Mouse (Mus musculus) left cerebral cortex, postnatal 14 days (tissue): ENCODE results near the gene Nfib. TPM values are rescaled to one million over a fixed set of nuclear protein-coding genes. Genes with fewer than 3 reads are reported as not detected.

Experiments
- DNase-seq, 2 experiments: peaks; one replicate each; pipeline ENCODE4 v3.0.0; 2021 to 2022; ENCODE audit warnings: low spot score in 2 of 2, mixed read lengths in 1 of 2
- intact Hi-C: fragments of 180-260 bp; cut with DNase I; formaldehyde crosslinking; loops from one replicate; pipeline ENCODE4 v1.15.1; 2025
- total RNA-seq, 2 experiments: library from RNA; stranded (reverse); gene quantifications; 2 replicates each; pipeline ENCODE4 v1.2.3; 2021

The Nfib gene
- total RNA-seq, 2 experiments from 2014 or later: 94.4 to 100 TPM

- peak; percentile 47 to 54 for DNase-seq
- intact Hi-C loops: no loop called here
Observed at GRCm38 (mm10) chr4:82464051-82464632, 241.4 kb downstream of the Nfib start.

- intact Hi-C loops: no loop called here
- no peak for DNase-seq
Observed at GRCm38 (mm10) chr4:82463189-82463715, 242.3 kb downstream of the Nfib start.

- intact Hi-C loops: no loop called here
- no peak for DNase-seq
Observed at GRCm38 (mm10) chr4:82461676-82462075, 243.9 kb downstream of the Nfib start.

DNA sequence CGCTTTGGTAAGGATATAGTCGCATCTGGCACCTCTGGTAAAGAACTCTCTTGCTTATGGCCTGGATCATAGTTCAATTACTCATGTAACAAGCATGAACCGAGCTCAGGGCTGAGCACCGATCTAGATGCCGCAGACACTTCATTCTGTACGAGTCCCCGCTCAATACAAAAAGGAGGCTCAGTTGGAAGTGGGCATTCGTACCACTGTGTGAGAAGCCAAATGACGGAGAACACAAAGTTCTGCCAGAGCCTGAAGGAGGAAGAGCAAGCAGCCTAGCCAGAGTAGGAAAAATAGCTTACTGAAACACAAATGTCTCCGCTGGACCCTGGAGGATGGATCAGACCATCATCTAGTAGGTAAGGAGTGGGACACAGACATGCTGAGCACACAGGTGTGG lies 246.7 kb downstream of the Nfib start:
- no peak for DNase-seq
- intact Hi-C loops: no loop called here

GRCm38 (mm10) chr4:82456908-82457307 lies 248.6 kb downstream of the Nfib start:
- no peak for DNase-seq
- intact Hi-C loops: no loop called here

DNA sequence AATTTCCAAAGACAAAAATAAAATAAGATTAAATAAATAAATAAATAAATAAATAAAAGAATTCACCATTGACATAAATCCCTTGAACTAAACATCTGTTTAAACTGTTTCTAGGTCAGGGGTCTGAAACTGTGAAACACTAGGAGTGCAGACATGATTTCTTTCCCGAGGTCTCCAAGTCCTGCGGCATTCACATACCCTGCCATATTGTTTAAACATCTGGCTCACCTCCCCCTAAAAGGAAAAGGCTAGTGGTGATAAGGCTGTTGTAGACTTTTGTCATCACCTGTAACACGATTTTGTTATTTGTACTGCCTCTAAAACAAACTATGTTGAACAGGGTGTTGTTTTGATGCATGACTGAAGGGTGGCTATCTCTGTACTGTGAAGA lies 249.2 kb downstream of the Nfib start:
- intact Hi-C loops: no loop called here
- no peak for DNase-seq

- DNase-seq: no peak
- intact Hi-C loops: no loop called here
Observed at GRCm38 (mm10) chr4:82455617-82456322, 249.8 kb downstream of the Nfib start.

- no peak for DNase-seq
- intact Hi-C loops: no loop called here
Observed at GRCm38 (mm10) chr4:82454989-82455388, 250.6 kb downstream of the Nfib start.

DNA sequence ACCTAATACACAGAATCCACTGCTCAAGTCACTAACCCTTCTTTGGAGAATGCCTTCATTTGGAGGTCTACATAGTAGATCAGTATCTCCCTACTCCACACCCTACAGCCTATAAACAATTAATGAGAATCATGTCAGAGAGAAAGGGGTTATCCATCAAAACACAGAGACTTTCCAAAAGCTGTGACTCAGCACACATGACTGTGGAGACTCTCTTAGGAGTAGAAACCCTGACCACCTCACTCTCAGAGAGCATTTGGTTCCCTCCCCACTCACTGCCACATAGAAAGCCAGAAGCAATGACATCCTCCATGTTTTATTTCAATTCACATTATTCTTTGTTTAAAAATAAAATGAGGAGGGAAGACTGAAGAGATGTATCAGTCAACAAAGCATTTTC lies 252.2 kb downstream of the Nfib start:
- intact Hi-C loops: no loop called here
- no peak for DNase-seq

- no peak for DNase-seq
- intact Hi-C loops: no loop called here
Observed at GRCm38 (mm10) chr4:82452905-82453304, 252.6 kb downstream of the Nfib start.

GRCm38 (mm10) chr4:82447061-82447671 lies 258.4 kb downstream of the Nfib start:
- DNase-seq: peak; percentile 63 to 70
- intact Hi-C loops: no loop called here

DNA sequence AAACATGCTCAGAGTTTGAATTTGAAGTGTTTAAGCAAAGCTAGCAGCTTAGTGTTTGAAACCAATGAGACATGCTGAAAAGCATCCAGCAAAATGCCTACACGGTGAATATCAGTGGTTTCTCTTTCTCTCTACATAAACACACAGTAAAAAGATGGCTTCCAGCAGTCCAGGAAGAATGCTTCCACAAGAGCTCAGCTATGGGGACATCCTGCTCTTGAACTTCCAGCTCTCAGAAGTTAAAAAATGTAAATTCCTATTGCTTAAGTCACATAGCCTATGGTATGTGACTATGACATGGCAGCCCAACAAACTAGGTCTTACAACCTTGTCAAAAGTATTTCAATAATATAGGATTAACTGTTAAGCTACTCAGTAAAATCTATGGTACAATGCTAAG lies 261.5 kb downstream of the Nfib start:
- intact Hi-C loops: no loop called here

DNA sequence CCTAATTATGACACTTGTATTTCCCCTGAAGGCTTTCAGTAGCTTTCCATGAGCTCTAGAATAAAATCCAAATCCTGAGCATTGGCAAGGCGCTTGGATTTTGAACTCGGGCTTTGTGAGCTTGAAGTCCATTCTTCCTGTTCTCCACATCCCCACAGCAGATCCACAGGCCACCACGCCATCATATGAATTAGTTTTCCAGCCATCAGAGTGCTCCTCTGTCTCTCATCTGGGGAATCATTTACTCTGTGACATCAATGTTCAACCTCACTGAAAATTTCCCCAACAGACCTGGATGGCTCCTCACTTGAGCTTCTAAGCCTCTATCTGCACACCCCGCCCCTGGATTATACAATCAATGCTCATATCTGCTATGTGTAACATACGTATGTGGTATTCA lies 262.1 kb downstream of the Nfib start:
- intact Hi-C loops: no loop called here
- no peak for DNase-seq

More for the DNA sequence above, 261.5 kb downstream of the Nfib start:
- no peak for DNase-seq

- intact Hi-C loops: no loop called here
- no peak for DNase-seq
Observed at GRCm38 (mm10) chr4:82443003-82443402, 262.5 kb downstream of the Nfib start.

DNA sequence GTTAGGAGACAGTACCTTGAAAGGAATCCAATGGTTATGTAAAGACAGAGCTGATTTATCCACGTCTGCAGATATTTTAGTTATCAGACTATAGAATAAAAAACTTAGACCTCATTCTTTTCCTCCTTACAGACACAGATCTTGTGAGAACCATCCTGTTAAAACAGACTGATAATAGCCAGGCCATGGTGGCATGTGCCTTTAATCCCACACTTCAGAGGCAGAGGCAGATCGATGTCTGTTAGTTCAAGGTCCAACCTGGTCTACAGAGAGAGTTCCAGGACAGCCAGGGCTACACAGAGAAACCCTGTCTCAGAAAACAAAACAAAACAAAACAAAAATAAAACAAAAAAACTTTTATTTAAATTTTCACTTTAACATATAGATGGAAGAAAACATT lies 264.9 kb downstream of the Nfib start:
- intact Hi-C loops: no loop called here
- DNase-seq: no peak

GRCm38 (mm10) chr4:82439813-82440212 lies 265.7 kb downstream of the Nfib start:
- intact Hi-C loops: no loop called here
- DNase-seq: no peak

- no peak for DNase-seq
- intact Hi-C loops: no loop called here
Observed at GRCm38 (mm10) chr4:82438631-82439030, 266.9 kb downstream of the Nfib start.

DNA sequence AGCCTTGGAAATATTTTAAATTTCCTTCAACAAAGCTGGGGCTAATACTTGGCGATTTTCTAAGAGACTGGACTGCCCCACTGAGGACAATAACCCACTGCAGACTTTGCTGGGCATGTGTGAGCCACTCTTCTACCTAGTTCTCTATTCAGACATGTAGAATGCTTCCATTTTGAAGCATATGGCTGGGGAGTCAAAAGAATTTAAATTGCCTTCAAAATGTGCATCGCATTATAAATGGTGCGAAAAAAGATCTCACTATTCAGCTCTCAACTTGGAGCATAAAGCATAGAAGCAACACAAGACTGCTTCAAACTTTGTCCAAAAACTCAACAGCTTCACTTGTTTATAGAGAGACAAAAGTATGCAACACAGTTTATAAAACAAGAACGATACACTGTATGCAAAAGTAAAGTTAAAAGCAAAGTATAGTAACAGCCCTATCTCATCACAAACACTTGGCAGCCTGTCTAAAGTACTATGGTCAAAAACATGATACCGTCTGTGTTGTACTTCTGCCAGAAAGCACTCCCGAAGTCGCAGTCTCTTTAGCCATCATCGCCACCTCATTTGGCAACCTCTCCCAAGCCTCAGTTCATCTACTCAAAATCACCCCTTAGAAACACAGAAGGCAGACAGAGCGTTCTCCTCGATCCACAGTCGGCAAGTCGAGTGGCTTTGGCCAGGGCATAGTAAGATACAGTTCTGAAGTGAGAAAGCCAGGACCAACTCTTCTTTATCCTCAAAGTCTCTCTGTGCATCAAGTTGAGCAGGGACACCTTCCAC lies 267.8 kb downstream of the Nfib start:
- DNase-seq: peak in 1 of 2 experiments; percentile 21
- intact Hi-C loops: no loop called here

GRCm38 (mm10) chr4:82436656-82437055 lies 268.9 kb downstream of the Nfib start:
- DNase-seq: no peak
- intact Hi-C loops: no loop called here

DNA sequence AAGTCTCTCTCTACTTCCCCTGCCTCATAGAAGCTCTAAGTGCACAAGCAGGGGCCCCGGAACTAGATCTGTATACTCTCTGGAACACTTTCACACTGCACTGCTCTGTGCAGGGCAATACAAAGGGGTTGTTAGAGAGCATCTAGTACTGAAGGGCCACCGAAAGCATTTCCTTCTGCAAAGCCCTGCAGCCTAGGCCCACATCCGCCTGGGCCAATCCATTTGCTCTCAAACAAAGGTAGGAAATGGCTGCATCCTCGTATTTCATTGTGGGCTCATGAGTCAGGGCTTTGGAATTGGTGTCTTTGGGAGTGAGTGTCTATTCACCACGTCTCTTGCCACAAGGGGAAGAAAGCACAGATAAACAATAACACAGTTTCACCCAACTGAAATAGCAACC lies 269.8 kb downstream of the Nfib start:
- intact Hi-C loops: no loop called here
- no peak for DNase-seq
